Mouse (Mus musculus) small intestine, adult 2 months (tissue): ENCODE results near the gene Asprv1.

Source experiments
- CTCF ChIP-seq: fragments of 200-500 bp; IDR thresholded peaks from 2 replicates; pipeline ENCODE4 v1.5.1; 2012; ENCODE audit warnings: low read depth, mild to moderate bottlenecking, control low read depth, inconsistent platforms, low read length, moderate library complexity, mixed read lengths; ENCODE audit not compliant: insufficient replicate concordance, insufficient read length; ENCODE audit errors: extremely low read depth
- POLR2A ChIP-seq: fragments of 200-500 bp; IDR thresholded peaks from 2 replicates; pipeline ENCODE4 v1.6.1; 2012; ENCODE audit warnings: low read depth, mild to moderate bottlenecking, control low read depth, inconsistent platforms, low read length, moderate library complexity

GRCm38 (mm10) chr6:86644775-86645400, 16.9 kb downstream of the Asprv1 start:
- TF ChIP-seq CTCF (no peak), POLR2A (peak; percentile 14; the same call in 1 of the 2 replicates)
